Mouse (Mus musculus): Measurements from ENCODE around the gene Map10. TPM values are rescaled to one million over a fixed set of nuclear protein-coding genes. Genes with fewer than 3 reads are reported as not detected.
A peak's percentile ranks its signal among the peaks of the same experiment; 100 is the strongest.

The Map10 gene
- polyA plus RNA-seq, 1 experiment from 2014 or later, result 6.7 TPM

DNA sequence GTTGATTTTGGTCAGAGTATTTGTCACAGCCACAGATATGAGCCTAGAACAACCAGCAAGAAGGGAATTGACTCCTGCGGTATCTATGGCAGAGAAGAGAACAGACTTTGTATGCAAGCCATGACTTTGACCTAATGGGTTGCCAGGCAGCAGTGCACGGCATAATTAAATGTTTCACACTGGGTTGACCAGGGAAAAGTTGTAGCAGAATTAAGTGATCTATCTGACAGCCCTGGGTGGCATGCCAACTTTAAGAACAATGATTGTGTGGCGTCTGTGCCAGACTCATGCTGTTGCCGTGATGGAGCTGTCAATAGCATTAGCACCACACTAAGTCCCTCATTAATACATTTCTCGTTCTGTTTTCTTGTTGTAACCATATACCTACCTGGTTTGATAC, 11.1 kb upstream of the Map10 start:
- Histone ChIP-seq H3K4me3 (no peak overlapping the region), H3K4me1 (0 out of 2 replicates have a peak, but pooled peaks cover 7% of the 10 kb centered on the region), H3K27ac (no peak overlapping the region), H3K9ac (no peak overlapping the region), H3K9me3 (no peaks in the 10 kb centered on the region), H3K27me3 (no peaks in the 10 kb centered on the region), H3K36me3 (no peaks in the 10 kb centered on the region), H3K4me2 (replicated peaks) (no peak overlapping the region)
- no peak for ATAC-seq (ENCODE audit: low FRiP score, low read depth)
- 83% methylated on average over 5 of the region's 5 CpGs for WGBS

DNA sequence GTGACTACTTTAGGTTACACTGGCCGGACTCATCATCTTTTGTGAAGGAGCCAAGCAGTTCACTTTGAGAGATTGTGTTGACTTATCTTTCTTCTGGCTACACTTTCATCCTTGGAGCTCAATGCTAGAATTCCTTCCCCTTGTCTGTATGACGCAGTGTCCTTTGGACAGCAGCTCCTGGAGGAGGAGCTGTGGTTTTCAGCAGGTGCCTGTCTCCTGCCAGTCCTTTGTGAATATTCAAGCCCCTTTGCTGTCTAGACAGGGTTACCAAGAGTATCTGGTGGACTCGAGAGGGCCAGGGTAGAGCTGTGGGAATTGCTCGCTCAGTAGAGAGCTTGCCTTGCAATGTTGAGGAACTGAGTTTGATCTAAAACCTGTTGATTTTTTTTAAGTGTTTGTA, 10.7 kb upstream of the Map10 start:
- WGBS, result 86% methylated on average over 4 of the region's 4 CpGs
- Histone ChIP-seq H3K27me3 (no peaks in the 10 kb centered on the region), H3K4me2 (replicated peaks) (no peak overlapping the region), H3K4me1 (0 out of 2 replicates have a peak, but pooled peaks cover 7% of the 10 kb centered on the region), H3K27ac (no peak overlapping the region), H3K4me3 (no peak overlapping the region), H3K36me3 (no peaks in the 10 kb centered on the region), H3K9me3 (no peaks in the 10 kb centered on the region), H3K9ac (no peak overlapping the region)
- ATAC-seq (ENCODE audit: low FRiP score, low read depth), result no peak

DNA sequence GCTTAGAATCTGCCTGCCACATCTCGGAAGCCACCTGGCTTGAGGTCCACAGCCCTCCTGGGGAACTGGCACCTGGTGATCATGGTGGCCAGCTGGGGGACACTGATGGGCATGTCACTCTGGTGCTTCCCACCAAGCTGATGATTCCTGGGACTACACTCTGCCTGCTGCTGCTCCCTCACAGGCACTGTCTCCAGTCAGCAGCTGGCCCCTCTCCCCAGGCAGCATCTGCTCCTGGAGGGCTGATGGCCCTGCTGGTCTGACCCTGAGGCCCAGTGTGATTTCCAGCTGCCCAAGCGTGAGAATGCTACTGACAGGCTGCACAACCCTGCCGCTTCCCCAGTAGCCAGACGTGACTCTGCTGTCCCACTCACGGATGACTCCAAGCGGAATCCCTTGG, 9.2 kb upstream of the Map10 start:
- no peak for ATAC-seq (ENCODE audit: low FRiP score, low read depth)
- 81% methylated on average over 6 of the region's 6 CpGs for WGBS
- H3K9ac ChIP-seq, result no peak overlapping the region
- H3K36me3 ChIP-seq, result no peaks in the 10 kb centered on the region
- peaks cover 10% of the 10 kb centered on the region; the same call in 1 of the 2 replicates for H3K4me1 ChIP-seq
- no peak overlapping the region for H3K4me2 ChIP-seq (replicated peaks)
- H3K9me3 ChIP-seq, result no peaks in the 10 kb centered on the region
- H3K27ac ChIP-seq, result no peak overlapping the region
- no peaks in the 10 kb centered on the region for H3K27me3 ChIP-seq
- H3K4me3 ChIP-seq, result no peak overlapping the region

DNA sequence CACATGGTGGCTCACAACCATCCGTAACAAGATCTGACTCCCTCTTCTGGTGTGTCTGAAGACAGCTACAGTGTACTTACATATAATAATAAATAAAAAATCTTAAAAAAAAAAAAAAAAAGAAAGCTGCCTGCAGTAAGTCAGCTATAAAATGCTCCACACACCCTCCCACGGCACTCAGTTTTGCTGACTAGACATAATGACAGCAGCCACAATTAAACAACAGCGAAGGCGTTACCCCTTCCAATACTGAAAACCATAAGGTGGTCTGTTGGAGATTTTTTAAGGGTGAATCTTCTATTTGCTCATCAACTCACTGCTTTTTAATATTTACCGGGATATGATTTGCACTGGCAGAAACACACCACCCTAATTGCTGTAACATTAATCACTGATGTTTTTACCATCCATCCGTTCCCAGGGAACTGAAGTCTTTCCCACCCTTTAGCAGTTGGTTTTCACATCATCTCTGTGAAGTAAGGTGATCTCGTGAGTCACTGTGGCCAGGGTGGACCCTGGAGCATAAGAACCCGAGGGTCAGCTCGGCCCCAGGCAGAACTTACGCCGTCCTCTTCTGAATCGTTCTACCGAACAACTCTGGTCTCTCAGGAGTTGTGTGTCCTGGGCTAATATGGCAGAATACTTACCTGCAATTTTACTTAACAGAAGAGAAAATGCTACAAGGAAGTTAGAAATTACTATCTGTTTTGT, 7.5 kb upstream of the Map10 start:
- Histone ChIP-seq H3K9me3 (no peaks in the 10 kb centered on the region), H3K36me3 (no peaks in the 10 kb centered on the region), H3K4me3 (no peak overlapping the region), H3K27me3 (no peaks in the 10 kb centered on the region), H3K4me1 (peaks cover 22% of the 10 kb centered on the region), H3K27ac (no peak overlapping the region), H3K4me2 (replicated peaks) (no peak overlapping the region), H3K9ac (no peak overlapping the region)
- no peak for ATAC-seq (ENCODE audit: low FRiP score, low read depth)
- WGBS, result 77% methylated on average over 13 of the region's 13 CpGs

DNA sequence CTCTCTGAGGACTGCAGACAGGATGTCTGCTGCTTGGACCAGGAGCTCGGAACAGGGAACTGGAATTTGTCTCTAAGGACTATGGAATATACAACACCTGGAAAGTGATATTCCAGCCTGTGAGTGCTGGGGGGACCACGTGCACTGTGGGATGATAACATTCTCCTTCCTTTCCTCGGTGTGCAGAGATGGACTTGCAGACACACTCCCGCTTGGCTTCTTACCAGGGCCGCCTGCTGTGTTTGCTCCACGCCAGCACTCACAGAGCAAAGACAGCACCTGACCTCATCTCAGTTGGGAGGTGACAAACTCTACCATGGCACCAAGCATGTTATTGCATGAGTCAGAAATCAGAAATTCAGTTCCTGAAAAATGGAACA, 7.0 kb upstream of the Map10 start:
- H3K27ac ChIP-seq, result no peak overlapping the region
- 64% methylated on average over 6 of the region's 6 CpGs for WGBS
- H3K27me3 ChIP-seq, result no peaks in the 10 kb centered on the region
- peak; percentile 44; the same call in 1 of the 2 replicates for ATAC-seq (ENCODE audit: low FRiP score, low read depth)
- no peaks in the 10 kb centered on the region for H3K36me3 ChIP-seq
- no peak overlapping the region for H3K4me2 ChIP-seq (replicated peaks)
- peaks cover 22% of the 10 kb centered on the region for H3K4me1 ChIP-seq
- H3K9me3 ChIP-seq, result no peaks in the 10 kb centered on the region
- H3K4me3 ChIP-seq, result no peak overlapping the region
- H3K9ac ChIP-seq, result no peak overlapping the region

DNA sequence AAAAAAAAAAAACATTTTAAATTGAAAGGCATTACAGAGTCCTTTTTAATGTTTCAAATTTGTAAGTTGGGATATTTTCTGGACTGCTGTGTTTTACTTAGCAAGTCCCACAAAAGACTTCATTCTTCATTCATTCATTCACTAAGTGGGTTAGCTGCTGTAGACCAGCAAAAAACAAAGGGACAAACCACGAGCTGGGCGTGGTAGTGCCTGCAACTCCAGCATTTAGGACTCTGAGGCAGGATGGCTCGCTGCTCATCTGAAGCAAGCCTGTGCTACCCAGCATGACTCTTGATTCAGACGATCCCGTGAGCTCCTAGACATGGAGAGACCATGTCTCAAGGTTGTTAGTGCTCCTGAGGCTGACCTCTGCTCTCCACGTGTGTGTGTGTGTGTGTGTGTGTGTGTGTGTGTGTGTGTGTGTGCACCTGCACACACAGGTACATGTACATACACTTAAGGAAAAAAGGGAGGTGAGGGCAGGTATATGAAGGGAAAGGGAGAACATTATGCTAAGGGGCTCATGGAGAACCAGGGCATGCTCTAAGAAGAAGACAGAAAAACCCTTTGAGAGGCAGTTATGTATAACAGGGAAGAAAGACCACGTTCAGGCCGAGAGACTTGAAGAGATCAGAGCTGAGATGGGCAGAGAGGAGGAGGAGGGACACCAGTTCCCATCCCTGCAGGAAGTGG, 4.3 kb upstream of the Map10 start:
- no peak overlapping the region for H3K4me3 ChIP-seq
- peak overlapping the region; percentile 48; the same call in 1 of the 2 replicates for H3K27ac ChIP-seq
- H3K9ac ChIP-seq, result no peak overlapping the region
- no peak for ATAC-seq (ENCODE audit: low FRiP score, low read depth)
- 60% methylated on average over 8 of the region's 8 CpGs for WGBS
- H3K9me3 ChIP-seq, result peaks cover 2% of the 10 kb centered on the region
- H3K4me1 ChIP-seq, result peaks cover 26% of the 10 kb centered on the region
- peaks cover under 1% of the 10 kb centered on the region; the same call in 1 of the 2 replicates for H3K36me3 ChIP-seq
- H3K27me3 ChIP-seq, result peaks cover 2% of the 10 kb centered on the region; the same call in 1 of the 2 replicates
- no peak overlapping the region for H3K4me2 ChIP-seq (replicated peaks)

DNA sequence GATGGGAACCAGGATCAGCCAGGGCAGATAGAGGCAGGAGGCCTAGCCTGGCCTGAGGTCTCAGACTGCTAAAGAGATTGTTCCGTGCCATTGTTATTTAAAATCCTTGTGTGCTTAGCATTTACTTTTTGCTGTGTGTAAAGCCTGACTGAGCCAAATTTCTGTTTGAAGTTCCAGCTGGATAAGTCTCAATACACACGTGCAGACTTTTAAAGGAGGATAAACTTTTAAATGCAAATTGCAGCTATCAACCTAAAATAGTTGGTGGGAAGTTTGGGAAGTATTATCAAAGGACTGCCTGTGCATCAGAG, 3.8 kb upstream of the Map10 start:
- H3K27me3 ChIP-seq, result peaks cover 2% of the 10 kb centered on the region; the same call in 1 of the 2 replicates
- H3K9ac ChIP-seq, result peak overlapping the region; percentile 31; the same call in 1 of the 2 replicates
- no peak overlapping the region for H3K4me3 ChIP-seq
- peaks cover 7% of the 10 kb centered on the region for H3K9me3 ChIP-seq
- no peak overlapping the region for H3K4me2 ChIP-seq (replicated peaks)
- 28% methylated on average over 2 of the region's 2 CpGs for WGBS
- ATAC-seq (ENCODE audit: low FRiP score, low read depth), result no peak
- peaks cover 27% of the 10 kb centered on the region for H3K4me1 ChIP-seq
- peak overlapping the region; percentile 48; the same call in 1 of the 2 replicates for H3K27ac ChIP-seq
- H3K36me3 ChIP-seq, result peaks cover 6% of the 10 kb centered on the region

DNA sequence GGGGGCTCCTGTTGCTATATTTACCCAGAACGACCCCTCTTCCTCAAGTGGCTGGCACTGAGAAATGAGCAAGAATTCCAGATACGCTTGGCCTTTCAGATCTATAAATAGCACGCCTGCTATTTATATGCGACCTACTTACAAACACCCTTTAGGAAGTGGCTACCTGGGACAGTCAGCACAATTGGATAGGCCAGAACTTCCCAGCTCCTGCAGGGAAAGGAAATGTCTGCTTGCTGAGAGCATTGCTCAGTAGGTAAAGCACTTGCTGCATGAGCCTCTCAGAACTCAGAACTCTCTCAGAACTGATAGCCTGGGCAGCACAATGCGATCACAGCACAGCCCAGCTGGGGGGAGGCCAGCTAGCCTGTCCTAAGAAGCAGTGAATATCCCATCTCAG, 3.4 kb upstream of the Map10 start:
- H3K4me3 ChIP-seq, result no peak overlapping the region
- peak overlapping the region; percentile 48; the same call in 1 of the 2 replicates for H3K27ac ChIP-seq
- no peak overlapping the region for H3K4me2 ChIP-seq (replicated peaks)
- WGBS, result 27% methylated on average over 5 of the region's 5 CpGs
- ATAC-seq (ENCODE audit: low FRiP score, low read depth), result no peak
- peaks cover 11% of the 10 kb centered on the region for H3K9me3 ChIP-seq
- H3K9ac ChIP-seq, result peak overlapping the region; percentile 31; the same call in 1 of the 2 replicates
- H3K4me1 ChIP-seq, result peaks cover 27% of the 10 kb centered on the region
- H3K36me3 ChIP-seq, result peaks cover 9% of the 10 kb centered on the region
- peaks cover 2% of the 10 kb centered on the region; the same call in 1 of the 2 replicates for H3K27me3 ChIP-seq

DNA sequence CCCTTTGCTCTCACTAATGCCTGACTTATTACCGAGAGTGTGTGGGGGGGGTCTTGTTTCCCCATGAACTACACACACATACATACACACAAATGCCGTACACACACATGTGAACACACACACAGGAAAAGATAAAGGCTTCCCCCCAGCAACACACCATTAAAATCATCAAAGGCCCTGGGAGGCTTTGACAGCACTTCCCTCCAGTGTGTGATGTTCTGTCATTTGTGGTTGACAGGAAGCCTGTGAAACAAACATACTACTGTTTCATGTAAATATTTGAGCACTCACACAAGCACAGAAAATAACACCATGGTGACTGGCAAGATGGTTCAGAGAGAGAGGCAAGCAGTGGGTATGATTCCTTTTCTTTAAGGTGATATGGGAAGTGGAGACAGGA, 2.4 kb upstream of the Map10 start:
- H3K4me1 ChIP-seq, result peaks cover 27% of the 10 kb centered on the region
- peaks cover 21% of the 10 kb centered on the region for H3K9me3 ChIP-seq
- WGBS, result 91% methylated on average over 2 of the region's 2 CpGs
- H3K27me3 ChIP-seq, result peaks cover 2% of the 10 kb centered on the region; the same call in 1 of the 2 replicates
- no peak overlapping the region for H3K4me2 ChIP-seq (replicated peaks)
- no peak for ATAC-seq (ENCODE audit: low FRiP score, low read depth)
- no peak overlapping the region for H3K9ac ChIP-seq
- H3K36me3 ChIP-seq, result peaks cover 20% of the 10 kb centered on the region
- H3K4me3 ChIP-seq, result no peak overlapping the region
- H3K27ac ChIP-seq, result no peak overlapping the region

DNA sequence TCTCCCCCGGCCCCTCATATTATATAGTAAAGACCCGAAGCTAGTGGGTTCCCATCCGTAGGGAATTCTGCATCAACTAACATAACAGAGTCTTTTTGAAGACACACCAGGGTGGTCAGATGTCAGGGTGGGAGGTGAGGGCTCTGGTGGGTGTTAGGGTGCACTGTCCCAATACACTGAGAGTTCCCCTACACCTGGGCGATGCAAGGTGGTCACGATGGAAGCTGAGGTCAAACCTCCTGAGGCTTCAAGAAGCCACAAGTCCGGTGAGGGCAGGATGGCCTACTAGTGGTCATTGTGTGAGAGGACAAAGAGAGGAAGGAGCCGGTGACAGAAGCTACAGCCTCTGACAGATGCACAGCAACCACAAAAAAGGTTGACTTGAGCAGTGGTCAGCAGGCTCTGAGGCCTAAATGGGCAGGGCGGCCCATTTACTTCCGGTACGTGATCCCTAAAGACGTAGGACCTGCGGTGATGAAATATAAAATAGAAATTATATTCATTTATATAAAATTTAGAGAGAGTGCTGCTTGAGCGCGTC, 389 bp upstream of the Map10 start:
- peaks cover 20% of the 10 kb centered on the region for H3K4me1 ChIP-seq
- peak overlapping the region; percentile 89 for H3K4me2 ChIP-seq (replicated peaks)
- peak; percentile 20 for ATAC-seq (ENCODE audit: low FRiP score, low read depth)
- peaks cover 28% of the 10 kb centered on the region for H3K9me3 ChIP-seq
- no peak overlapping the region for H3K27ac ChIP-seq
- peaks cover 2% of the 10 kb centered on the region; the same call in 1 of the 2 replicates for H3K27me3 ChIP-seq
- H3K4me3 ChIP-seq, result peak overlapping the region; percentile 59
- no peak overlapping the region for H3K9ac ChIP-seq
- H3K36me3 ChIP-seq, result peaks cover 20% of the 10 kb centered on the region
- WGBS, result 83% methylated on average over 14 of the region's 14 CpGs

DNA sequence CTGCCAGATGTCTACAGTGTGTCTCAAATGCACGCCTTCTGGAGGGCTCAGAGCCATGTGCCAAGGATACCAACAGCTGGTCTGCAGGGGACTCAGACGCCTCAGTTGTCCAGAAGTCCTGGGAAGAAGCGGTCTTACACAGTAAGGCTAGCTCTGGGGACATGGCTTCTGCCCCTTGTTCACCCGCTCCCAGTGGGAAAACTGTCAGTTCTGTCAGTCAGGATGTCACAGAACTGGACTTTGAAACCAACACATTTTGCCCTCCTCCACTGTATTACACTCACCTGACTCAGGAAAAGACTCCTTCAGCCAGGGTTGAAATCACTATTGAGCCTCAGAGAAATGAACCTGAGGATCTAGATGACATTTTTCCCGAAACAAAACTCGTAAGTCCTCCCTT, 802 bp downstream of the Map10 start:
- H3K9ac ChIP-seq, result peak overlapping the region; percentile 81
- peak overlapping the region; percentile 59 for H3K4me3 ChIP-seq
- peaks cover 28% of the 10 kb centered on the region for H3K9me3 ChIP-seq
- peaks cover 17% of the 10 kb centered on the region for H3K4me1 ChIP-seq
- ATAC-seq (ENCODE audit: low FRiP score, low read depth), result no peak
- no peak overlapping the region for H3K27ac ChIP-seq
- peaks cover 2% of the 10 kb centered on the region; the same call in 1 of the 2 replicates for H3K27me3 ChIP-seq
- peaks cover 20% of the 10 kb centered on the region for H3K36me3 ChIP-seq
- peak overlapping the region; percentile 89 for H3K4me2 ChIP-seq (replicated peaks)
- 94% methylated on average over 6 of the region's 6 CpGs for WGBS

DNA sequence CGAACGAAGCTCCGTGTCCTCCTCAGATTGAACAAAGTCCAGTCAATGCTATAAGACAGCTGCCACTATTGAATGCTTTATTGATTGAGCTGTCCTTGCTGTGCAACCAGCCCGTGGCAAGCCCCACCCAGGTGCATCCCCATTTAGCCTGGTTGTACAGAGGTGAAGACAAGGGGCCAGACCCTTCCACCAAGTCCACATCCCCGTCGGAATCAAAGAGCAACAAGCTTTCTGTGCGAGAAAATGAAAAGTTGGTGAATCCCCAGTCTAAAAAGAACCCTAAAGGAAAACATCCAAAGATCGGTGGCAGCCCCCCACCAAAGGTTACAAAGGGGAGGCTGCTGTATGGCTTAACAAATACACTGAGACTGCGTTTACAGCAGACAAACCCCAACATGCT, 1.3 kb downstream of the Map10 start:
- WGBS, result 97% methylated on average over 9 of the region's 9 CpGs
- Histone ChIP-seq H3K27me3 (peaks cover 2% of the 10 kb centered on the region; the same call in 1 of the 2 replicates), H3K9me3 (peaks cover 28% of the 10 kb centered on the region), H3K27ac (no peak overlapping the region), H3K4me2 (replicated peaks) (no peak overlapping the region), H3K4me1 (peaks cover 12% of the 10 kb centered on the region), H3K36me3 (peaks cover 20% of the 10 kb centered on the region), H3K9ac (no peak overlapping the region), H3K4me3 (no peak overlapping the region)
- no peak for ATAC-seq (ENCODE audit: low FRiP score, low read depth)

All from limb, embryonic 13.5 days (tissue).